Mouse (Mus musculus): ENCODE measurements at regions not wholly inside any gene's neighbourhood (a gene's known extent, or its start where the extent isn't known, plus 50 kb on each side); places are given as distances from the start of the nearest gene placed in this dataset.

DNA sequence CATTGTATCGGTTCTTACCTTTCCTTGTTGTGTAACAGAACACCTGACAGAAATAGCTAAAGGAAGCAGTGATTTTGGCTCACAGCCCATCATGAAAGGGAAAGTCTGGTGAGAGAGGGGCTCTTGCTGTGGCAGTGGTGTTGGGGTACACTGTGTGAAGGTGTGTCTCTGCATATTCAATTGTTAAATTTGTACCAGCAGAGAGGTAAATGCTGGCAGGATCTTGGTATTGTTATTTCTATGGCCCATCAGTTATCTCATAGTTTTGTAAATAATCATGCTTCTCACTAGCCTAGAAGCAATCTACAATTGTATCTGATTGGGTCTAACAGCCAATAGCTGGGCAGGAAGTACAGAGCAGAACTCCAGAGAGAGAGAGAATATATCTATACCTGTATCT lies 95.7 kb downstream of the Mfap3l start:
- Histone ChIP-seq H3K27me3 (ENCODE audit: insufficient read depth, low read length) (no peaks in the 10 kb centered on the region), H3K4me2 (ENCODE audit: low read length) (no peak overlapping the region), H3K9ac (ENCODE audit: low read depth, low read length) (no peak overlapping the region), H3K36me3 (ENCODE audit: insufficient read depth, low read length) (no peaks in the 10 kb centered on the region), H3K4me1 (replicated peaks; ENCODE audit: insufficient read depth, low read length) (no peaks in the 10 kb centered on the region), H3K4me3 (replicated peaks; ENCODE audit: low read depth, low read length) (no peak overlapping the region), H3K9me3 (replicated peaks; ENCODE audit: low read length) (no peaks in the 10 kb centered on the region), H3K27ac (no peak overlapping the region)
- no peak for TF ChIP-seq CTCF (IDR thresholded peaks at IDR 0.05; ENCODE audit: low read depth)
- ATAC-seq (replicated peaks; ENCODE audit: low FRiP score, low read depth): no peak
- no peak for DNase-seq (ENCODE audit: low spot score)
- WGBS: 83% methylated on average over 1 of the region's 1 CpGs

- Histone ChIP-seq H3K9ac (ENCODE audit: low read depth, low read length) (no peak overlapping the region), H3K36me3 (ENCODE audit: insufficient read depth, low read length) (no peaks in the 10 kb centered on the region), H3K4me3 (replicated peaks; ENCODE audit: low read depth, low read length) (no peak overlapping the region), H3K4me1 (replicated peaks; ENCODE audit: insufficient read depth, low read length) (no peaks in the 10 kb centered on the region), H3K27ac (no peak overlapping the region), H3K9me3 (replicated peaks; ENCODE audit: low read length) (no peaks in the 10 kb centered on the region), H3K27me3 (ENCODE audit: insufficient read depth, low read length) (no peaks in the 10 kb centered on the region), H3K4me2 (ENCODE audit: low read length) (no peak overlapping the region)
- no peak for DNase-seq (ENCODE audit: low spot score)
- WGBS: 83% methylated on average over 2 of the region's 2 CpGs
- no peak for ATAC-seq (replicated peaks; ENCODE audit: low FRiP score, low read depth)
- no peak for TF ChIP-seq CTCF (IDR thresholded peaks at IDR 0.05; ENCODE audit: low read depth)
Measured at GRCm38 (mm10) chr8:60732545-60732944, 99.9 kb downstream of the Mfap3l start.

DNA sequence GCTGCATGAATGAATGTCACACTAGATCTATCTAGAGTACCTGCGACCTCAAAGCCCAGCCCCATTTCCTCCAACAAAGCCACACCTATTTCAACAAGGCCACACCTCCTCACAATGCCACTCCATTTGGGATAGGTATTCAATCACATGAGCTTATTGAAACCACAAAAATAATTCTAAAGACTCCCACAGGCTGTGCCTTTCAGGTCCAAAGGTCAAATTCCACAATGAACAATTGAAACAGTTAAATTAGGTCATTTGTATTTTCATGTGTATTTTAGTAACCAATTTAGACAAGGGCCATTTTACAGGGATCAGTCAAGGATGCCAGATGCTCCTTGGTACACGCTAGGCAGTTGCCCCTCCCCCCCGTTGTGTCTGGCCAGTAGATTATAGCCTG lies 103.3 kb downstream of the Mfap3l start:
- 77% methylated on average over 3 of the region's 3 CpGs for WGBS

GRCm38 (mm10) chr8:60736401-60736800 lies 103.8 kb downstream of the Mfap3l start:
- ATAC-seq (replicated peaks; ENCODE audit: low FRiP score, low read depth): no peak
- H3K27me3 ChIP-seq (ENCODE audit: insufficient read depth, low read length): no peaks in the 10 kb centered on the region
- no peak overlapping the region for H3K4me2 ChIP-seq (ENCODE audit: low read length)
- DNase-seq (ENCODE audit: low spot score): no peak
- H3K9me3 ChIP-seq (replicated peaks; ENCODE audit: low read length): no peaks in the 10 kb centered on the region
- no peak overlapping the region for H3K4me3 ChIP-seq (replicated peaks; ENCODE audit: low read depth, low read length)
- H3K27ac ChIP-seq: no peak overlapping the region
- 93% methylated on average over 9 of the region's 9 CpGs for WGBS
- H3K9ac ChIP-seq (ENCODE audit: low read depth, low read length): no peak overlapping the region
- H3K4me1 ChIP-seq (replicated peaks; ENCODE audit: insufficient read depth, low read length): no peaks in the 10 kb centered on the region
- no peaks in the 10 kb centered on the region for H3K36me3 ChIP-seq (ENCODE audit: insufficient read depth, low read length)
- no peak for TF ChIP-seq CTCF (IDR thresholded peaks at IDR 0.05; ENCODE audit: low read depth)

More for the DNA sequence above, 103.3 kb downstream of the Mfap3l start:
- ATAC-seq (replicated peaks; ENCODE audit: low FRiP score, low read depth): no peak
- H3K4me2 ChIP-seq (ENCODE audit: low read length): no peak overlapping the region
- H3K36me3 ChIP-seq (ENCODE audit: insufficient read depth, low read length): no peaks in the 10 kb centered on the region
- no peak overlapping the region for H3K4me3 ChIP-seq (replicated peaks; ENCODE audit: low read depth, low read length)
- no peaks in the 10 kb centered on the region for H3K9me3 ChIP-seq (replicated peaks; ENCODE audit: low read length)
- no peak for TF ChIP-seq CTCF (IDR thresholded peaks at IDR 0.05; ENCODE audit: low read depth)
- DNase-seq (ENCODE audit: low spot score): no peak
- H3K4me1 ChIP-seq (replicated peaks; ENCODE audit: insufficient read depth, low read length): no peaks in the 10 kb centered on the region
- H3K27me3 ChIP-seq (ENCODE audit: insufficient read depth, low read length): no peaks in the 10 kb centered on the region
- no peak overlapping the region for H3K27ac ChIP-seq
- no peak overlapping the region for H3K9ac ChIP-seq (ENCODE audit: low read depth, low read length)

- Histone ChIP-seq H3K27me3 (ENCODE audit: insufficient read depth, low read length) (no peaks in the 10 kb centered on the region), H3K36me3 (ENCODE audit: insufficient read depth, low read length) (no peaks in the 10 kb centered on the region), H3K4me2 (ENCODE audit: low read length) (no peak overlapping the region), H3K4me3 (replicated peaks; ENCODE audit: low read depth, low read length) (no peak overlapping the region), H3K9me3 (replicated peaks; ENCODE audit: low read length) (no peaks in the 10 kb centered on the region), H3K9ac (ENCODE audit: low read depth, low read length) (no peak overlapping the region), H3K4me1 (replicated peaks; ENCODE audit: insufficient read depth, low read length) (no peaks in the 10 kb centered on the region), H3K27ac (no peak overlapping the region)
- ATAC-seq (replicated peaks; ENCODE audit: low FRiP score, low read depth) (no peak), DNase-seq (ENCODE audit: low spot score) (no peak)
- 69% methylated on average over 2 of the region's 2 CpGs for WGBS
- TF ChIP-seq CTCF (IDR thresholded peaks at IDR 0.05; ENCODE audit: low read depth): no peak
Measured at GRCm38 (mm10) chr8:60736913-60737312, 104.3 kb downstream of the Mfap3l start.

- H3K9me3 ChIP-seq (replicated peaks; ENCODE audit: low read length): no peaks in the 10 kb centered on the region
- TF ChIP-seq CTCF (IDR thresholded peaks at IDR 0.05; ENCODE audit: low read depth): no peak
- no peaks in the 10 kb centered on the region for H3K4me1 ChIP-seq (replicated peaks; ENCODE audit: insufficient read depth, low read length)
- no peak overlapping the region for H3K27ac ChIP-seq
- no peak overlapping the region for H3K9ac ChIP-seq (ENCODE audit: low read depth, low read length)
- 86% methylated on average over 1 of the region's 1 CpGs for WGBS
- H3K27me3 ChIP-seq (ENCODE audit: insufficient read depth, low read length): no peaks in the 10 kb centered on the region
- H3K4me3 ChIP-seq (replicated peaks; ENCODE audit: low read depth, low read length): no peak overlapping the region
- ATAC-seq (replicated peaks; ENCODE audit: low FRiP score, low read depth): no peak
- H3K36me3 ChIP-seq (ENCODE audit: insufficient read depth, low read length): no peaks in the 10 kb centered on the region
- no peak for DNase-seq (ENCODE audit: low spot score)
- no peak overlapping the region for H3K4me2 ChIP-seq (ENCODE audit: low read length)
Measured at GRCm38 (mm10) chr8:60737616-60738015, 105.0 kb downstream of the Mfap3l start.

DNA sequence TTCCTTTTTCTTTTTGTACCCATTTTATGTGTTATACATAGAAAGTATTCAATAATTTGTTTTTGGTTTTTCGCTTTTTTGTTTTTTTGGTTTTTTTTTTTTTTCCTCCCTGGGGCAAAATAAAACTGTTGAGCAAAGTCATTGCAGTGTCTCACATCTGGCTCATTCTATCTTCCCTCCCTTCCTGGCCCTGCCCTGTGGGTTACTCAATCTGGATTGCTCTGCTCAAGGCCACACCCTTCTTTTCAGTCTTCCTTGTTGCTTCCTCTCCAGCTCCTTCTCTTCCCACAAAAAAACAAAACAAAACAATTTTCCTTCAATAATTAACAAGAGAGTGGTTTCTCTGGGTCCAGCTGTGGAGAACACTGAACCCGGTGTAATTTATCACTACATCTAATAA lies 113.2 kb downstream of the Mfap3l start:
- H3K9me3 ChIP-seq (replicated peaks; ENCODE audit: low read length): no peaks in the 10 kb centered on the region
- no peaks in the 10 kb centered on the region for H3K4me1 ChIP-seq (replicated peaks; ENCODE audit: insufficient read depth, low read length)
- ATAC-seq (replicated peaks; ENCODE audit: low FRiP score, low read depth): no peak
- DNase-seq (ENCODE audit: low spot score): no peak
- H3K9ac ChIP-seq (ENCODE audit: low read depth, low read length): no peak overlapping the region
- no peak for TF ChIP-seq CTCF (IDR thresholded peaks at IDR 0.05; ENCODE audit: low read depth)
- no peak overlapping the region for H3K27ac ChIP-seq
- H3K27me3 ChIP-seq (ENCODE audit: insufficient read depth, low read length): no peaks in the 10 kb centered on the region
- H3K4me3 ChIP-seq (replicated peaks; ENCODE audit: low read depth, low read length): no peak overlapping the region
- 68% methylated on average over 2 of the region's 2 CpGs for WGBS
- H3K36me3 ChIP-seq (ENCODE audit: insufficient read depth, low read length): no peaks in the 10 kb centered on the region
- no peak overlapping the region for H3K4me2 ChIP-seq (ENCODE audit: low read length)
